Mouse (Mus musculus): Measurements from ENCODE around the gene Kdelc2.

DNA sequence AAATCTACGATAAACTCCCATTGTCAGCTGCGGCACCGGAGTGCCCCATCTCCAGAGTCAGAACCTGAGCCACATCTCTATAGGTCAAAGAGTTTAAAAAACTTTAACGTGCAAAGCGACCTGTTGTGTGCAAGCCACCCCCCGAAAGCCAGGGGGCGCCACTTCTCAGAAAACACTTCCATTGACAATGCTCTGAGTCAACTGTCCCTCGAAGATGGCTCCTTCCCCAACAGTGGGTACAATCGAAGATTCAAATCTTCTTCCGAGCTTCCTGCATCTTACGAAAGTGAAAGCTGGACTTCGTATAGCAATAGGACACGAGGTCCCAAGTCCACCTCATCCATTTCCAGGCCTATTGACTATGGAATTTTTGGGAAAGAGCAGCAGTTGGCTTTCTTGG is 7.0 kb upstream of the Kdelc2 start:
- peak; percentile 63 for TF ChIP-seq CTCF (IDR thresholded peaks at IDR 0.05)
- TF ChIP-seq POLR2A (IDR thresholded peaks at IDR 0.05; ENCODE audit: insufficient read depth, low read depth, low read length): no peak

All from heart, adult 2 months (tissue).